Mouse (Mus musculus): ENCODE measurements around the gene Coq8b.
"Not testable (repeated sequence)": the region's sequence is repeated elsewhere in the genome, so short reads cannot be mapped to it uniquely, and the experiment has no call there.

Coq8b gene

DNA sequence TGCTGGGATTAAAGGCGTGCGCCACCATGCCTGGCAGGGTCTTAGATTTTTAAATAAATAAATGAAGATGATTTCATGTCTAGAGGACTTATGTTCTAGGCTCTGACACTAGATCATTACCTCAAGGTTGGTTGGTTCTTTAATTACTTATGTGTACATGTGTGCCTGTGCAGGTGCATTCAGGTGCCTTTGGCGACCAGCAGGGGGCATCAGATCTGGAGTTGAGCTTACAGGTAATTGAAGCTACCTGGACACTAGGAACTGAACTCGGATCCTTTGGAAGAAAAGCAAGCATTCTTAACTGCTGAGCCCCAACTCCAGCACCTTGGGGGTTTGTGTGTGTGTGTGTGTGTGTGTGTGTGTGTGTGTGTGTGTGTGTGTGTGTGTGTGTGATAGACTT lies 2.0 kb upstream of the Coq8b start:
- DNase-seq: peak; percentile 24

DNA sequence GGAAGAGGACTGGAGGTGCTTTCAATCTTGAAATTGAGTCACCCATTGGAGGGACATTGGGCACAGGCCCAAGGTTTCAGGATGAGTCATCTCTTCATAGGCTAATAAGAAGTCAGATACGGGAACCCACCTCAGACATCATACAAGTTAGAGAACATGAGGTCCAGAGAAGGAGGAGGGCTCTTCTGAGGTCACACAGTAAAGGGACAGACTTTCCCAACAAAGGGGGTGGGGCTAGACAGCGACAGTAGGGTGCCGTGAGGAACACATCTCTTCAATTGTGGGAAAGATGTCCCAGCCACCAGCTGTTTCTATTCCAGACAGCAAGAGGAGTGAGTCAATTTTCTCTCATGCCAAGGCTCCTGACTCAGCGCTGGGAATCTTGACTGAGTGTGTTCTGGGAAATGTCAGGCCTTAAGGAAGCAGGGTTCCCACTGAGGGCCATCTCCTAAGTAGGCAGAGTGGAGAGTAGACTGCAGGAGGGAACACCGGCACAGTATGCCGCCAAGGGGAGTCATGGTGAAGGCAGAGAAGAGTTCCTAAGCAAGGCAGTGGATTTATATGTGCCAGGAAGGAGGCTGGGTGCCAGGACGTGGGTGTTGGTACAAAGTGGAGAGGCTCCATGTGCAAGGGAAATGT lies 1.0 kb upstream of the Coq8b start:
- peak; percentile 59 for DNase-seq

GRCm38 (mm10) chr7:27233300-27233699 lies 477 bp downstream of the Coq8b start:
- peak; percentile 59 for DNase-seq

DNA sequence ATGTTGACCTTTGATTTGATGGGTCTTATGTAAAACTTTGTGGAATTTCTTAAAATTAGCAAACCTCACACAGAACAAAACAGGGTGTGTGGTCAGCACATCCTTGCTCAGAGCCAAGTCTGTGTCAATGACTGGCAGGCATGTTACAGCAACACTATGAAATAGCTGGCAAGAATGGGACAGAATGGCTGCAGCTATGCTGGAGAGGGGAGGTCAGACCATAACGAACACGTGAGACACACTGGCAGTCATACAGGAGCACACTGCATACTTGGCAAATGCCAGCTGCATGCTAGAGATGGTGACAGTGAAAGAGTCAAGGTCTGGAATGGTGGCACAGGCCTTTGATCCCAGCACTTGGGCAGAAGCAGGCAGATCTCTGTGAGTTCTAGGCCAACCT lies 2.9 kb downstream of the Coq8b start:
- peak; percentile 9 for DNase-seq

GRCm38 (mm10) chr7:27237527-27237926 lies 4.7 kb downstream of the Coq8b start:
- DNase-seq: no peak

DNA sequence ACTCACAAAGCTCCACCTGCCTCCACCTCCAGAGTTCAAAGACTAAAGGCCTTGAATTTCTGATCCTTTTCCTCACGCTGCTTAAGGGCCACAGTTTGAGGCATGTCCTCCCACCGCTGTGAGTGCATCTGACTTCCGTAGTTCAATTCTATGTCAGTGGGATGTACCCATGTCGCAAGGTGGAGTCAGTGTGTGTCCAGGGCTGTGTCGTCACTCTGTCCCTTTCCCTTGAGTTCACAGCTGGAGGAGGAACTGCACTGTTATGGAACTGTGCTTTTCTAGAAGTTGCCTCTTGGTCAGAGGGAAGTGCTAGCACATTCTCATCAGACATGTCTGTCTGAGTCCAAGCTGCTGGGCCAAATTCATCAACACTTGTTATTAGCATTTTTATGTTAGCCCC lies 5.7 kb downstream of the Coq8b start:
- no peak for DNase-seq

GRCm38 (mm10) chr7:27243211-27243610 lies 10.4 kb downstream of the Coq8b start:
- peak; percentile 17 for DNase-seq

DNA sequence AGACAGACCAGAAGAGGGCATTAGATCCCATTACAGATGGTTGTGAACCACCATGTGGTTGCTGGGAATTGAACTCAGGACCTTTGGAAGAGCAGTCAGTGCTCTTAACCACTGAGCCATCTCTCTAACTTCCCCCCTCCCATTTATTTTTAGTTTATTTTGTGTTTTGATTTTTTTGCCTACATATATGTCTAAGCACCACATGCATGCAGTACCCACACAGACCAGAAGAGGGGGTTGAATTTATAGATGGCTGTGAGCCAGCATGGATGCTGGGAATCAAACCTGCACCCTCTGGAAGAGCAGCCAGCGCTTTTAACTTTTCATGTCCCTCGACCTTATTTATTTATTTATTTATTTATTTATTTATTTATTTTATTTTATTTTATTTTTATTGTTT lies 11.3 kb downstream of the Coq8b start:
- not testable (repeated sequence) for DNase-seq

DNA sequence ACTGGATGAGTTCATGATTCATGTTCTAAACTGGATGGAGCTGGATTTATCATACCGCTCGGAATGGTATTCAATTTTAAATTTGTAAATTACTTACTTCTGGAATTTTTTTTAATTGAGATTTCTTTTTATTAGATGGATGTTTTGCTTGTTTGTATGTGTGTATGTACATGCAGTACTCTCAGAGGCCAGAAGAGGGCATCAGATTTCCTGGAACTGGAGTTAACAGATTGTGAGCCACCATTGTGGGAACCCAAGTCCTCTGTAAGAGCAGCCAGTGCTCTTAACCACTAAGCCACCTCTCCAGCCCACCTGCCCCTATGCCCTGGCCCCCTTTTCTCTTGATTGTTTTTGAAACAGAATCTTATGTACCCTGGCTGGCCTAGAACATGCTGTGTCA lies 16.3 kb downstream of the Coq8b start:
- DNase-seq: no peak

DNA sequence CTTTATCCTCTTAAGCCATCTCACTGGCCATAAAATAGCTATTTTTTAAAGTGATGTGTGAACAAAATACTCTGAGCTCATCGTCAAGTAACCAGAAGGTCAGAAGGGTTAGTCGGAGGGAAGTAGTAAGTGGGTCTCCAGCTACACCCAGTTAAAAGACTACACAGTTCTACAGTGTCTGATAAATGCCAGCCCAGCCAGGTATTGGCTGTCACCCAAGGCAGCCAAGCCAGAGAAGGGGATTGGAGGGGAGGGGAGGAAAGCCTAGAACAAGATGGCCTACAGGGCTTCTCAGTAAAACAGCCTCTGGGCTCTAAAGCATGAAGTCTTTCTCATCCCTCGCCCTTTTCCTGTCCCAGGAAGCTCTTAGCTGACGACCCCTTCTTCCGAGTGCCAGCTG lies 17.1 kb downstream of the Coq8b start:
- no peak for DNase-seq

- DNase-seq: no peak
Measured at GRCm38 (mm10) chr7:27251946-27252345, 19.1 kb downstream of the Coq8b start.

- peak; percentile 45 for DNase-seq
Measured at GRCm38 (mm10) chr7:27255721-27256120, 22.9 kb downstream of the Coq8b start.

DNA sequence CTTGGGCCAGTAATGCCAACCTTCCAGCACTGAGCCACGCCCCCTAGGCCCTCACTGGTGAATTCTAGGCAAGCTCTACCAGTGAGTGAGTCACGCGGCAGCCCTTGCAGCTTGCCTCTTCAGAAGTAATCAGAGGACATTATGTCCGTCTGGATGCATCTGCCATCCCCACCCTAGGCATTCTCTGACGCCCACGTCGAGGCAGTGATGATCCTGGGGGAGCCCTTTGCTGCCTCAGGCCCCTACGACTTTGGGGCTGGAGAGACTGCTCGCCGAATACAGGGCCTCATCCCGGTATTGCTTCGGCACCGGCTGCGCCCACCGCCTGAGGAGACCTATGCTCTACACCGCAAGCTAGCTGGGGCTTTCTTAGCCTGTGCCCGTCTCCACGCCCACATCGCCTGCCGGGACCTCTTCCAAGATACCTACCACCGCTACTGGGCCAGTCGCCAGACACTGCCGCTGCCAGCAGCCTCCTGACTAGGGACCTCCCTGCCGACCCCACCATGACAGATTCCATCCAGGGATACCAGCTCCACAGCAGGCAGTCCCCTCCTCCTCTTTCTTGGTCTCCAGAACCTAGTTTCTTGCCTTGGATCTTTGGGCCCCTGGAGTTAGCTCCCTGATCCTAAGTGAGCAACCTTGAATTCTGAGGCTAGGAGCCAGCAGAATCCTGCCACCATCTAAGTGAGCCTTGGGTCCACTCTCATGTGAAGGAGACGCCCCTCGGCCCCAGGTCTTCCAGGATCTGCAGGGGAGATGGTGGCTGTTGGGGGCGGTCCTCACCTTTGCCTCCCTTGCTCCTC lies 24.4 kb downstream of the Coq8b start:
- peak; percentile 85 for DNase-seq

DNA sequence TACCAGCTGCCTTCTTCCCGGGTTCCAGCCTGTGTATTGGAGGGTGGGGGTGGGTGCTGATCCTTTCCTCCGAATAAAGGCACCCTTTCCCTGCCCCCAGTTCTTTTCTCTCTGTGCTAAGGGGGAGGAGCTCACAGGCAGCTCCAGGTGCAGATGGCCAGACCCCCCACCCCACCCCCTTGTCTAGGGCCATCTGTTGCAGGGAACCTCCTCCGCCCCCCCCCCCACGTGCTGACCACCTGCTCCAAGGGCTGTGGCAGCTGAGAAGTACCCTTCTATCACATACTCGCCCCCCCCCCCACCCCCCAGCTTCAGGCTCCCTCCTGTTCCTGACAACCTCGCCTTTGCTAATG lies 25.0 kb downstream of the Coq8b start:
- no peak for DNase-seq

GRCm38 (mm10) chr7:27258205-27258899 lies 25.5 kb downstream of the Coq8b start, which contains the start of gene Numbl:
Numbl (plus strand) TSS chr7:27258433.
- DNase-seq: peak; percentile 96

- peak; percentile 74 for DNase-seq
Measured at GRCm38 (mm10) chr7:27259271-27259721, 26.5 kb downstream of the Coq8b start.

GRCm38 (mm10) chr7:27259771-27260170 lies 26.9 kb downstream of the Coq8b start:
- DNase-seq: no peak

GRCm38 (mm10) chr7:27260856-27261255 lies 28.0 kb downstream of the Coq8b start:
- DNase-seq: peak; percentile 59

DNA sequence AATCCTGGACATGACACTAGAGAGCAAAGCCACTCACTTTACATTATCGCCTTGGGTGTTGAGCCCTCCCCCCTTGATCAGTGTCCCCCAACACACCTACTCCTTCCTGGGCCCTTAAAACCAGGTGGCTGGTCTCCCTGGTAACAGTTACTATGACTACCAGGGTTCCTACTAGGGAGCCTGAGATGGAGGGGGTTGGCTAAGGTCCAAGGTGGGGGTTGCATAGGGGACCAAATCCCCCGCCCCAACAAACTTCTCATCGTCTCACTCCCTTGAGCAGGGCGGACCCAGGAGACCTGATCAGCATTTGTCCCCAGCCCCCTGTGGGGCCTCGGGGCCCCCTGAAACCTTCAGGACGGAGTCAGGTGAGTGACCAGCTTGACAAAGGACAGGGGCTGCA lies 29.1 kb downstream of the Coq8b start:
- peak; percentile 51 for DNase-seq

DNA sequence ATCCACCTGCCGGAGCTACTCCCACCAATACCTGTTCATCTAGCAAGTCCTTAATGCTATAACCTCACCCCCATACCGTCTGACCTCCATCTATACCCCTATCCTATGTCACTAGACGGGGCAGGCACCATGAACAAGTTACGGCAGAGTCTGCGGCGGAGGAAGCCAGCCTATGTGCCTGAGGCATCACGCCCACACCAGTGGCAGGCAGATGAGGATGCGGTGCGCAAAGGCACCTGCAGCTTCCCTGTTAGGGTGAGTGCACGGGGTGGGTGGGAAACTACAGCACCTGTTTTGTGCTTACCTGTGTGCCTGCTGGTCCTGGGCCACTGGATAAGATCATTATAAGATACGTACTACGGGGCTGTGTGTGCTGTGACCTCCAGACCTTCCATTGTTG lies 31.9 kb downstream of the Coq8b start:
- no peak for DNase-seq

- no peak for DNase-seq
Measured at GRCm38 (mm10) chr7:27266515-27267128, 33.8 kb downstream of the Coq8b start.

- DNase-seq: no peak
Measured at GRCm38 (mm10) chr7:27271423-27271822, 38.6 kb downstream of the Coq8b start.

- no peak for DNase-seq
Measured at GRCm38 (mm10) chr7:27273739-27274351, 41.0 kb downstream of the Coq8b start.

Measured in cerebellum, adult 9-11 months (tissue).